Mouse (Mus musculus): ENCODE data around the gene Tspan18. TPM values are rescaled to one million over a fixed set of nuclear protein-coding genes. Genes with fewer than 3 reads are reported as not detected.

Gene Tspan18
- total and polyA plus RNA-seq, 3 experiments: 9.4 to 21.3 (median 16.0) TPM

GRCm38 (mm10) chr2:93283481-93284293, 50.6 kb downstream of the Tspan18 start:
- Histone ChIP-seq H3K79me2 (replicated peaks; ENCODE audit: control insufficient read depth, insufficient read depth, low read length) (no peaks in the 10 kb centered on the region), H3K27ac (no peak overlapping the region), H3K36me3 (ENCODE audit: control insufficient read depth, insufficient read depth, low read length) (no peaks in the 10 kb centered on the region), H3K9ac (ENCODE audit: low read depth, low read length) (no peak overlapping the region), H3K4me1 (ENCODE audit: control insufficient read depth, insufficient read depth, low read length) (no peaks in the 10 kb centered on the region; the same call in none of the 2 replicates), H3K27me3 (ENCODE audit: control insufficient read depth, insufficient read depth, low read length) (no peaks in the 10 kb centered on the region), H3K4me3 (no peak overlapping the region)
- WGBS: 49% methylated on average over 7 of the region's 7 CpGs
- DNase-seq: no peak
- TF ChIP-seq EP300 (IDR thresholded peaks at IDR 0.05; ENCODE audit: insufficient read depth, low read depth, low read length) (no peak), POLR2A (IDR thresholded peaks at IDR 0.05; ENCODE audit: insufficient read depth, low read depth, low read length) (no peak), CTCF (IDR thresholded peaks at IDR 0.05) (no peak)
- intact Hi-C loops (cut with DNase I): no loop called here

- Histone ChIP-seq H3K36me3 (ENCODE audit: control insufficient read depth, insufficient read depth, low read length) (no peaks in the 10 kb centered on the region), H3K27ac (no peak overlapping the region), H3K4me1 (ENCODE audit: control insufficient read depth, insufficient read depth, low read length) (peaks cover 4% of the 10 kb centered on the region), H3K27me3 (ENCODE audit: control insufficient read depth, insufficient read depth, low read length) (no peaks in the 10 kb centered on the region), H3K9ac (ENCODE audit: low read depth, low read length) (no peak overlapping the region), H3K4me3 (no peak overlapping the region), H3K79me2 (replicated peaks; ENCODE audit: control insufficient read depth, insufficient read depth, low read length) (no peaks in the 10 kb centered on the region)
- TF ChIP-seq EP300 (IDR thresholded peaks at IDR 0.05; ENCODE audit: insufficient read depth, low read depth, low read length) (no peak), CTCF (IDR thresholded peaks at IDR 0.05) (no peak), POLR2A (IDR thresholded peaks at IDR 0.05; ENCODE audit: insufficient read depth, low read depth, low read length) (no peak)
- no peak for DNase-seq
- intact Hi-C loops (cut with DNase I): no loop called here
- WGBS: 77% methylated on average over 4 of the region's 4 CpGs
Measured at GRCm38 (mm10) chr2:93282636-93283035, 51.7 kb downstream of the Tspan18 start.

GRCm38 (mm10) chr2:93281466-93281865, 52.8 kb downstream of the Tspan18 start:
- no peak for DNase-seq
- TF ChIP-seq POLR2A (IDR thresholded peaks at IDR 0.05; ENCODE audit: insufficient read depth, low read depth, low read length) (no peak), EP300 (IDR thresholded peaks at IDR 0.05; ENCODE audit: insufficient read depth, low read depth, low read length) (no peak), CTCF (IDR thresholded peaks at IDR 0.05) (no peak)
- Histone ChIP-seq H3K36me3 (ENCODE audit: control insufficient read depth, insufficient read depth, low read length) (no peaks in the 10 kb centered on the region), H3K9ac (ENCODE audit: low read depth, low read length) (no peak overlapping the region), H3K79me2 (replicated peaks; ENCODE audit: control insufficient read depth, insufficient read depth, low read length) (no peaks in the 10 kb centered on the region), H3K4me3 (no peak overlapping the region), H3K4me1 (ENCODE audit: control insufficient read depth, insufficient read depth, low read length) (peaks cover 6% of the 10 kb centered on the region), H3K27me3 (ENCODE audit: control insufficient read depth, insufficient read depth, low read length) (no peaks in the 10 kb centered on the region), H3K27ac (no peak overlapping the region)
- intact Hi-C loops (cut with DNase I): no loop called here
- 74% methylated on average over 6 of the region's 6 CpGs for WGBS

- intact Hi-C loops (cut with DNase I): no loop called here
- peaks cover 6% of the 10 kb centered on the region for H3K4me1 ChIP-seq (ENCODE audit: control insufficient read depth, insufficient read depth, low read length)
- TF ChIP-seq CTCF (IDR thresholded peaks at IDR 0.05) (no peak), EP300 (IDR thresholded peaks at IDR 0.05; ENCODE audit: insufficient read depth, low read depth, low read length) (no peak), POLR2A (IDR thresholded peaks at IDR 0.05; ENCODE audit: insufficient read depth, low read depth, low read length) (no peak)
Measured at GRCm38 (mm10) chr2:93280117-93280620, 54.1 kb downstream of the Tspan18 start.

GRCm38 (mm10) chr2:93278181-93278975, 55.9 kb downstream of the Tspan18 start:
- no peak overlapping the region; the same call in 1 of the 2 replicates for H3K9ac ChIP-seq (ENCODE audit: low read depth, low read length)
- 35% methylated on average over 11 of the region's 11 CpGs for WGBS
- peak overlapping the region; percentile 8 for H3K27ac ChIP-seq
- TF ChIP-seq CTCF (IDR thresholded peaks at IDR 0.05) (peak; percentile 68), EP300 (IDR thresholded peaks at IDR 0.05; ENCODE audit: insufficient read depth, low read depth, low read length) (no peak), POLR2A (IDR thresholded peaks at IDR 0.05; ENCODE audit: insufficient read depth, low read depth, low read length) (no peak)
- no peaks in the 10 kb centered on the region for H3K27me3 ChIP-seq (ENCODE audit: control insufficient read depth, insufficient read depth, low read length)
- peaks cover 6% of the 10 kb centered on the region for H3K4me1 ChIP-seq (ENCODE audit: control insufficient read depth, insufficient read depth, low read length)
- peak; percentile 41 to 47 for DNase-seq
- no peak overlapping the region for H3K4me3 ChIP-seq
- no peaks in the 10 kb centered on the region for H3K79me2 ChIP-seq (replicated peaks; ENCODE audit: control insufficient read depth, insufficient read depth, low read length)
- H3K36me3 ChIP-seq (ENCODE audit: control insufficient read depth, insufficient read depth, low read length): no peaks in the 10 kb centered on the region
- intact Hi-C loops (cut with DNase I): loop anchor here (2.0 kb wide), 1 partner anchor 52 kb away; no protein-coding TSS in a partner anchor

More at GRCm38 (mm10) chr2:93280117-93280620, 54.1 kb downstream of the Tspan18 start:
- no peaks in the 10 kb centered on the region for H3K27me3 ChIP-seq (ENCODE audit: control insufficient read depth, insufficient read depth, low read length)
- H3K9ac ChIP-seq (ENCODE audit: low read depth, low read length): no peak overlapping the region
- H3K79me2 ChIP-seq (replicated peaks; ENCODE audit: control insufficient read depth, insufficient read depth, low read length): no peaks in the 10 kb centered on the region
- H3K36me3 ChIP-seq (ENCODE audit: control insufficient read depth, insufficient read depth, low read length): no peaks in the 10 kb centered on the region
- DNase-seq: no peak
- no peak overlapping the region for H3K4me3 ChIP-seq
- WGBS: 100% methylated on average over 2 of the region's 2 CpGs
- H3K27ac ChIP-seq: no peak overlapping the region

Measured in heart, adult 2 months (tissue).